Mouse (Mus musculus) inflammation-experienced regulatory T-cells, adult 6 months (primary cell): Measurements from ENCODE around the gene Scrn3. TPM values are rescaled to one million over a fixed set of nuclear protein-coding genes. Genes with fewer than 3 reads are reported as not detected.
A peak's percentile ranks its signal among the peaks of the same experiment; 100 is the strongest.

Experiments
- ATAC-seq: one replicate; pipeline ENCODE4 v1.8.0; 2017
- polyA plus RNA-seq, 3 experiments: library from polyadenylated mRNA; unstranded; fragments of 100-300 nt; shearing (Covaris generic); gene quantifications; one replicate each; pipeline ENCODE4 v1.2.1; 2017

The Scrn3 gene
- polyA plus RNA-seq, 3 experiments from 2014 or later = 8.8 to 13.5 (median 12.5) TPM

GRCm38 (mm10) chr2:73275261-73276040, 37.0 kb upstream of the Scrn3 start:
- ATAC-seq = no peak

GRCm38 (mm10) chr2:73276141-73276571, 36.2 kb upstream of the Scrn3 start:
- no peak for ATAC-seq

GRCm38 (mm10) chr2:73277021-73277708, 35.2 kb upstream of the Scrn3 start:
- no peak for ATAC-seq

GRCm38 (mm10) chr2:73277709-73278075, 34.7 kb upstream of the Scrn3 start:
- no peak for ATAC-seq

- ATAC-seq = peak; percentile 73
Observed at GRCm38 (mm10) chr2:73278131-73278854, 34.1 kb upstream of the Scrn3 start.

GRCm38 (mm10) chr2:73278869-73279268, 33.5 kb upstream of the Scrn3 start:
- peak; percentile 11 for ATAC-seq

DNA sequence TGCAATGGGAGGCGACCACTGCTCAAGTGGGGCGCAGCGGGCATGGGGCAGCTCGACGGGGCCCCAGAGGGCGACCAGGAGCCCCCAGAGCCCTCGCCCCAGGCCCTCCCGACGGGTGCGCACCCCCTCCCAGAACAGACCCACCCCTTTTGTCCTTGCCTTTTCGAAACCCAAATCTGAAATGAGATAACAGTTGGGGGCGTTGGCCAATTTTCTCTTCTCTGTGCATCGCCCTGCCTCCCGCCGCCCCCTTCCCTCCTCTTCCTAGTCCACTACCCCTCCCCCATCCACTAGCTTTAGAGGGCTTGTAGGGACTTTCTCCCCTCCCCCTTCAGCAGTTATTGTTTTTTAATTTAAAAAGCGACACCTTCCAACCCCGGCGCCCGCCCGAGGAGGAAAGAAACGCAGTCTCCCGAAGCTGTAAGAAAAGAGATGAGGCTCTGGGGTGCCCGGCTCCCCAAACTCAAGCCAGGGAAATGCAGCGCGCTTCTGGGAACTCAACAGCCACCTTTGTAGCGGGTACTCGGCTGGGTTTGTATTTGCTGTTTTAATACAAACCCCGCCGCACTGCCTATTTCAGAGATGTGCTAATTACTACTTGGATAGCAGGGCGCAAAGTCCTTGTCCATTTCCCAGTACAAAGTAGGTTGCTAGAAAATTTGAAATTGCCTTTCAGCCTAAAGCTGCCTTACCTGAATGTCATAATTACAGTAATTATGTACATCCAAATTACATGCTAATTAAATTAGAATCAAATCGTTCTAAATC, 32.9 kb upstream of the Scrn3 start:
- no peak for ATAC-seq

DNA sequence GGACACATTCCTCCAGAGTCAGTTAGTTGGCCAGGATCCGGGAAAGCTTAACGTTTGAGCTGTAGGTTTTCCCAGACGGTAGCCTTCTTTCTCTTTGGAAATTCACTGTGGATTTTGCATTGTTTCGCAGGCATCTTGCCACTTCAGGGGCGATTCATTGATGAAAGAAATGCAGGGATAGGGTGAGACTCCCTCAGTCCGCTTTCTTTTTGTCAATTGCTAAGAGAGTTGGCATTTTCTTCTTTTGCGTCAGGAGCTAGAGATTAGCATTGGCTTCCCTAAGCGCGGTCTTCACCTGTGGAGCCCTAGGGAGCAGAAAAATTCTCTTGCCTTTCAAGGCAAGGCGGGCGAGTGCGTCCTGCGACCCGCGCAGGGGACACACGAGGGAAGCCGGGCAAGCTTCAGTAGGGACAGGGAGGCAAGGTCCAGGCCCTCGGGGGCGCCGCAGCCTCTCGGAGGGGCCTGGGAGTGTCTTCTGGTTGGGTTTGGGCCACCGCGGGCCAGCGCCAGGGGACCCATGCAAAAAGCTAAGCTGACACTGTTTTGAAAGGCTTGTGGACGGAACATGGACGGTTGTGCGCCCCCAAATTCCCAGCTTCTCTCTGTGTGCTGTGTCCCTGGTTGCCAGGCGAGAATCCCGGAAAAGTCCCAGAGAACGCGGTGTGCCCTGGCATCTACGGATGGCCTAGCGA, 31.9 kb upstream of the Scrn3 start:
- no peak for ATAC-seq

DNA sequence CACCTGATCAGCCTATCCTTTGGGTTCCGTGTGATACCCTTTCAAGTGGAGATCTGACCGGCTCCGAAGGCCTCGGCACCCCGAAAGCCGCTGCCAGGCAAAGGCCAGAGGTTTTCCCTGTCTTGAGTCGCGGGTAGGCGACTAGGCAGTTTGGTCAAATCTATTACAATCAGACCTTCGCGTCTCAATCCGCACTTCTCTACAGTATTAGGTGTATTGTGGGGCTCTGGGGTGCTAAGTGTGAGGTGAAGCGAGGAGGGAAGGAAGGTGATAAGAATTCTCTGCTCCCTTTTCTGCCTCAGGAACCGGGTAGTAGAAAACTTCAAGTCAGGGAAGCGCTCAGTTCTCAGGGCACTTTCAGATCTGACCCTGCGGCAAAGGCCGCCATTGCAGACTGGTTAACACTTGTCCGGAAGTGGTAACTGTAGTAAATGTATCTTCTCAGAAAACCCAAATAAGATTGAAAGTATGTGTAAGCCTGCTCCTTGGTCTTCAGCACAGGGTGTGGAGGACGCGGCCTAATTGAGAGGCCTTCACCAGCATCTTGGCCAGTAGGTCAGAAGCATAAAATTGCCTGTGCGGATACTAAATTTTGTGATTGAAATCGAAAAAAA, 31.2 kb upstream of the Scrn3 start:
- ATAC-seq = no peak

DNA sequence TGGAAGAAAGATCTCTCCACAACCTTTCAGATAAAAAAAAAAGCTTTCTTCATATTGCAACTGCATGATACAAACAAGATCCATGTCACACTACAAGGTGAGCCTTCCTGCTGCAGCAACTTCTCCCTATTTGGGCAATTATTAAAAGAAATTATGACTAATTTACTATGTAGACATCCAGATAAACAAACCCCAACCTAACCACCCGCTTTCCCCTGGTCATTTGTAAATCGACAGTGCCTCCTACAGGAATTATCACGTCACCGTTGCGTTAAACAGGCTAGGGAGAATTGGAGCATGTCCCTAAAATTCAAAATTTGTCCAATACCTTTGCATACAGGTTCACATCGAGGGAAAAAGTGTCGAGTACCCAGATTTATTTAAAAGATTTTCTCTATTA, 30.7 kb upstream of the Scrn3 start:
- no peak for ATAC-seq

DNA sequence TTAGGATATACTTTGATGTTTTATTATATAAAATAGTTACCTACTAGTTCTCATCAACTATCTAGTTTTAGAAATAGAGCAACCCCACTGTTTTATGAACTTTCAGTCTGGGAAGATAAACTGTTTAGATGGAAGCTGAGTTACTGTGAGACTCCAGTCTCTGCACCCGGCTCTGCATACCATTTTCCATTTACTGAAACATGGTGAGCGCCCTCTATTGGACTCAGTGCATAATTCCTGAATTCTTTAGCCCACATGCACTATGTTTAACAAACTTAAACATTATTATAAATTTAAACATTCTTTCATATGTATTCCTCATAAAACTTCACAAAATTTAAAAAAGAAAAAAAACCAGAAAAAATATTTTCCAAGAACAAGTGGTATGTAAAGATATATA, 26.8 kb upstream of the Scrn3 start:
- no peak for ATAC-seq

GRCm38 (mm10) chr2:73291130-73291529, 21.3 kb upstream of the Scrn3 start:
- ATAC-seq = no peak

DNA sequence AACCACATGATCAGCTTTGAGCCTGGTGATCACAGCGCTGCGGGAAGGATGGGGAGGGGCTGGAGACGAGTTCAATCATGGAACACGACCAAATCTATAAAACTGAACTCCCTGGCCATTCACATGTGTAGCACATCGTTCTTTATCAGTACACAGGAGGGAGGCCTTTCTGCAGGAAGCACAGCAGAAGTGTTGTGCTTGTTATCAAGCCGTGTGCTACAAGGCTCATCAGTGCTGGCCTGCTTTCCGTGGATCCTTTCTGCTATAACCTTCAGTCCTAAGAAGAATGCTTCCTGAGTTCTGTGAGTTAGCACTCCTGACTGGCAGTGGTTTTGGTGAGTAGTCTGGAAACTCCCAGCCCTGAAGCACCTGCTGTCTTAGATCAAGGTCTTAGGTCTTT, 17.4 kb upstream of the Scrn3 start:
- no peak for ATAC-seq

DNA sequence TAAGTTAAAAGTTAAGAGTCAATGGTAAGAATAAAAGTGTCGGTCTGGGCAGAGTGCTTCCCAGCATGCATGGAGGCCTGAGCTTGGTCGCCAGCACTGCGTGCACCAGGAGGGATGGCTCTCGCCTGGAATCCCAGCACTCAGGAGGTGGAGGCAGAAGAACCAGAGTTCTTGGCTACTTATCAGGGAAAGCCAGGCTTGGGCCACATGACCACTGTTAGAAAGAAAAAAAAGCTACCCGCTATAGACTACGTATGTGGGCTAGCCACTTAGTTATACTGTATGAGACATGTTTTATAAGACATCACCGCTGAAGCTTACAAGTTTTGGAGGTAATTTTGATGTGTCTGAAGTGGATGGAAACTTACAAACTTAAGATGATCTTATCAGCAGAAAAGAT, 14.2 kb upstream of the Scrn3 start:
- ATAC-seq = peak; percentile 21

DNA sequence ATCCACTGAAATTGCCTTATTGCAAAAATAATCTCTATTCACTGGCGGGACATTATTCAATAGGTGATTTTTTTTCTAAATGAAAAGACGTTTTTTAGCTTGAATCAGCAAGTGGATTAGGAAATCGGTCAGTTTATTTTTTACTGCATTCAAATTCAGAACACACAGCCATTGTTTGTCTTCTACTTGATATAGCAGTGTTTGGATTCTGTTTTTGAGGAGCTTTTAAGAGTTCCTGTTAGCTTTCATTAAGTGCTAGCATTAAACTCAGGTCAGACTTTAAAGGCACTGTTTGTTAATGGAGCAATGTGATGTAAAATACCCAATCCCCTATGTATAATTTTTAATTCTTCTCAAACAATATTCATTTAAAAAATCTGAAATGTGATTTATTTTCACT, 13.6 kb upstream of the Scrn3 start:
- no peak for ATAC-seq

DNA sequence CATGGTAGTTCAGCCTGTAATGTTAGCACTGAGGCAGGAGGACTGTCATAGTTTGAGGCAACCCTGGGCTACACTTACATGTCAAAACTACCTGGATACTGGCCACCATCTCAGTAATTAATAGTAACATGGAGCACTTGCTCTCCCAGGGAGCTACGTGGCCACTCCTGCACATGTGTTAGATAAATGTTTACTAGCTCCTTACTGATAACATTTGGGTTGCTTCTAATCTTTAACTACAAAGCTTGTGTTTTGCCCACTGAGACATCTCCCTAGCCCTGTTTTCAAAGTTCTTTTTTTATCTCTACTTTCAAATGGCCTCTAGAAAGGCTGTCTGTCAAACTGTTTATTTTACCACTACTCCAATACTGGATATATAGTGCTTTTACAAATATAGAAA, 10.4 kb upstream of the Scrn3 start:
- no peak for ATAC-seq

DNA sequence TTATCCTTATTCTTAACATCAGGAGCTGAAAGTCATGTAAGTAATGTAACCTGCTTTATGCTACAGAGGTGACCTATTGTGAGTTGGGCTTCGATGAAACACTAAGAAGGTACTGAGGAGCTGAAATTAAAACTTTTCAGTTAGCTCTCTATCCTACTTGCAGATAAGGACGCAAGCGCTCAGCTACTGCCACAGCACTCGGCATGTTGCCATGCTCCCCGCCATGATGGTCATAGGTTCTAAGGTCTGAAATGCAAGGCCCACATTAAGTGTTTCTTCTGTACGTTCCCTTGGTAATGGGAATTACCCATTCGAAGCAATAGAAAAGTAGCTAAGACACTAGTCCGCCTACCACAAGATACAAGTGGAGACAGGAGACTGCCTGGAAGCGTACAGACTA, 9.7 kb upstream of the Scrn3 start:
- no peak for ATAC-seq

DNA sequence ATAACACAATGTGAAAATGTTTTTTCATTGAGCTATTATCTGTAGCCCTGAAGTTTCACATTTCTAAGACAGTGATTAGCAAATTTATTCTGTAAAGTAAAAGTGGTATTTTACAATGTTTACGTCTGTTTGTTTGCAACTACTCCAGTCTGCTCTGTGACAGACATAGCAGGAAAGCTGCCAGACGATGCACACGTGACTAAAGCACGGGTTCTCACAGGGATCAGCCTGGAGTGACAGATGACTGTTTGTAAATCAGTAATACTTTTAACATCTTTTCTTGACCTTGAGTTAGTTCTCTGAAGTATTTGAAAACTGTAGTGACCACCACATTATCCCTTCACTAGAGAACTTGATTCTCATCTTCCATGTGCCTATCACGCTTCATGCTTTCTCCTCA, 7.9 kb upstream of the Scrn3 start:
- no peak for ATAC-seq

- ATAC-seq = no peak
Observed at GRCm38 (mm10) chr2:73306006-73306405, 6.4 kb upstream of the Scrn3 start.

- ATAC-seq = peak; percentile 18
Observed at GRCm38 (mm10) chr2:73313117-73313501, 708 bp downstream of the Scrn3 start.

DNA sequence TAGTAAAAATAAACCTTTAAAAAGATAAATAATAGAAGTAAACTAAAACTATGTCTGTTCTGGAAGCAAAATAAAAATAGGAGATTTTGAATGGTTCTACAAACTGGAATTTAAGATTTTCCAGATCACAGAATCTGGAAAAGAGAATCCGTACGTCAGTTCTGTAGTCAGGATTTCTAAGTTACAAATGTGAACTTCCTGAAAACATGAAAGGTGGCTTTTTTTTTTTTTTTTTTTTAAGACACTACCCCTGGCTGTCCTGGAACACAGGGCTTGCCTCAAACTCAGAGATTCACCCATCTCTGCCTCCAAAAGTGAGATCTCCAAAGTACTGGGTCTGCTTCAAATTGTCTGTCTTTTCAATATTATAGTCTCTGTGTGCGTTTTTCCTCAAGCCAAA, 1.9 kb downstream of the Scrn3 start:
- no peak for ATAC-seq

DNA sequence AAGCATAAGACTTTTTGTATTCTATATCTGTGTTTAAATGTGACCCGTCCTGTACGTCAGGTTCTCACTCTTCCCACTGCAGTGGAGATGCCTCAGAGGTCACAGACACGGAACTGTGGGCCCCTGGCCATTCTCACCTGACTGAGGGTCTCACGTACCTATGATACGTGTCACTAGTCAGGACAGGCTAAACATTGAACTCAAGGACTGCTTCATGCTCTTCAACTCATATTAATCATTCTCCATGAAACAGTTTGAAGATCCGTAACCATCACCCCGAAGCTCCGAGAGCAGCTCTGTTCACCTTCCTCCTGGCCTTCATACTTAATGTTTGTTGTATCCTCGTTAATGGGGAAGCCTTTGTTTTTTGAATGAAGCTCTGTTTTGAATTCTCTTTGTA, 5.0 kb downstream of the Scrn3 start:
- no peak for ATAC-seq
